Mouse (Mus musculus) layer of hippocampus, postnatal 10 days (tissue): Measurements from ENCODE around the gene Fzd1. TPM values are rescaled to one million over a fixed set of nuclear protein-coding genes. Genes with fewer than 3 reads are reported as not detected.

ENCODE experiments used
- DNase-seq, 2 experiments: peaks; one replicate each; pipeline ENCODE4 v3.0.0; 2021; ENCODE audit warnings: low spot score in 2 of 2
- long read RNA-seq: library from polyadenylated mRNA; stranded (forward); transcript quantifications from one replicate; pipeline ENCODE4 v2.0.0, GENCODE M21; 2023
- total RNA-seq, 2 experiments: library from RNA; stranded (reverse); gene quantifications; 2 replicates each; pipeline ENCODE4 v1.2.3; 2021

The Fzd1 gene
- 10 to 100 TPM; 18.5 to 20.5 TPM for total RNA-seq
- long read RNA-seq, full-length matches to known transcripts: 10 of 11 reads
- long read RNA-seq, partial matches to known transcripts: 0 of 11 reads
- long read RNA-seq, other reads (novel, unspliced or antisense): 1 of 11 reads

GRCm38 (mm10) chr5:4757902-4758301, at the start of gene Fzd1:
Gene Fzd1, minus strand, starts transcription at chr5:4758035.
- peak; percentile 92 to 95 for DNase-seq

- DNase-seq: no peak
Observed at GRCm38 (mm10) chr5:4805228-4805627, 47.4 kb upstream of the Fzd1 start.

GRCm38 (mm10) chr5:4803708-4804107, 45.9 kb upstream of the Fzd1 start:
- no peak for DNase-seq

GRCm38 (mm10) chr5:4801971-4802370, 44.1 kb upstream of the Fzd1 start:
- no peak for DNase-seq

- DNase-seq: no peak
Observed at GRCm38 (mm10) chr5:4801096-4801850, 43.4 kb upstream of the Fzd1 start.

GRCm38 (mm10) chr5:4791219-4791618, 33.4 kb upstream of the Fzd1 start:
- no peak for DNase-seq

- DNase-seq: no peak
Observed at GRCm38 (mm10) chr5:4790265-4790664, 32.4 kb upstream of the Fzd1 start.

GRCm38 (mm10) chr5:4788484-4788883, 30.6 kb upstream of the Fzd1 start:
- DNase-seq: no peak

GRCm38 (mm10) chr5:4786816-4787215, 29.0 kb upstream of the Fzd1 start:
- no peak for DNase-seq

- DNase-seq: no peak
Observed at GRCm38 (mm10) chr5:4778274-4778673, 20.4 kb upstream of the Fzd1 start.

- no peak for DNase-seq
Observed at GRCm38 (mm10) chr5:4776495-4776894, 18.7 kb upstream of the Fzd1 start.

- no peak for DNase-seq
Observed at GRCm38 (mm10) chr5:4773090-4773772, 15.4 kb upstream of the Fzd1 start.

GRCm38 (mm10) chr5:4770609-4771008, 12.8 kb upstream of the Fzd1 start:
- no peak for DNase-seq

GRCm38 (mm10) chr5:4767896-4768295, 10.1 kb upstream of the Fzd1 start:
- DNase-seq: no peak

- no peak for DNase-seq
Observed at GRCm38 (mm10) chr5:4766719-4767118, 8.9 kb upstream of the Fzd1 start.

- DNase-seq: no peak
Observed at GRCm38 (mm10) chr5:4761891-4762290, 4.1 kb upstream of the Fzd1 start.

GRCm38 (mm10) chr5:4758331-4759080, 671 bp upstream of the Fzd1 start:
- no peak for DNase-seq

GRCm38 (mm10) chr5:4756871-4757711, 744 bp downstream of the Fzd1 start:
- DNase-seq: peak; percentile 59 to 68

- peak; percentile 51 to 66 for DNase-seq
Observed at GRCm38 (mm10) chr5:4756001-4756681, 1.7 kb downstream of the Fzd1 start.

GRCm38 (mm10) chr5:4755326-4755725, 2.5 kb downstream of the Fzd1 start:
- peak; percentile 10 to 26 for DNase-seq
